Comparison of ENCODE assay signal across 18 mouse cellular contexts in the genomic region with DNA sequence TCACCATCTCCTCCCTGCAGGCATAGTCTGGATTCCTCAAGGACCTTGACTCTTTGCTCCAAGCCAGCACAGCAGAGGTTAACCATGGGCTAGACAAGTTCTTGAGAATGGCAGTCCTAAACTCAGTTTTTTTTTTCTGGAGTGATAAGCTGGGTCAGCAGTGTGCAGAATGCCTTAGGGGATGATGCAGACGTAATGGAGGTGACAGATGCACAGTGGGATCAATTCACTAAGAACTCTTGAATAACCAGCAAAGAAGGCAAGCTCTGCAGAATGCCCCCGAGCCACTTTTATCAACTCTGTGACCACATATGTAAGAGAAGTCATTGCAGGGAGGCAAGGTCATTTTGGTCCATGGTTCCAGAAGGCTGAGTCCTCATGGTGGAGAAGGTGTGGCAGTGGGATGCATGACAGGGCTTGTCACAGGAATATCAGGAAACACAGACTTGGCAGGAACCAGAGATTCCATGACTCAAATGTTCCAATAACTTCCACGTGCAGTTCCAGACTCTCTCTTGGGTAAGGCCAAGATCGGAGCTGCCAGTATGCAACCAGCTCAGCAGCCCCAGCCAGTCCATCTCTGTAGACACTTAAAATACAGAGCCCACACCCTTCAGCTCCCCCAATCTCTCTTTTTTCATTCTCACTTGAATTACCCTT.
DNase-seq lines count a peak whose midpoint lies in the region; ATAC-seq and TF ChIP-seq lines count a peak whose summit lies in the region.
"Had no signal": no experiment of that assay in that cellular context is flagged by ENCODE, and none has a peak within 500 bp of the region (broad histone marks: within the 10 kb centered on the region; RNA-seq: fewer than 3 reads in every experiment).

No protein-coding gene starts in this region.

- no peak overlapping the region for H3K4me3 ChIP-seq in heart, embryonic 10.5 days
- H3K4me3 ChIP-seq in stomach, postnatal 0 days (ENCODE audit: low read depth, low read length), result no peak overlapping the region
- no peak overlapping the region for H3K4me3 ChIP-seq in hindbrain, embryonic 13.5 days
- H3K4me3 ChIP-seq: embryonic facial prominence, embryonic 12.5 days; limb, embryonic 13.5 days; megakaryocyte, embryonic 14.5 days; midbrain, embryonic 15.5 days had no signal

- peak; percentile 93 for TF ChIP-seq EP300 in stomach, postnatal 0 days (optimal IDR thresholded peaks at IDR 0.05)

- intact Hi-C loops in heart, postnatal 14 days (cut with DNase I), result no loop called here

- peak; percentile 21; the same call in 1 of the 2 replicates for ATAC-seq in stomach, postnatal 0 days (ENCODE audit: low FRiP score, low TSS enrichment)
- no peak for ATAC-seq in hindbrain, embryonic 13.5 days (ENCODE audit: low FRiP score)
- ATAC-seq: midbrain, embryonic 15.5 days had no signal

- H3K9ac ChIP-seq in stomach, postnatal 0 days (ENCODE audit: low read length), result no peak overlapping the region
- H3K9ac ChIP-seq in hindbrain, embryonic 13.5 days, result no peak overlapping the region
- H3K9ac ChIP-seq: embryonic facial prominence, embryonic 12.5 days; limb, embryonic 13.5 days; midbrain, embryonic 15.5 days had no signal

- H3K4me2 ChIP-seq in stomach, postnatal 0 days (replicated peaks; ENCODE audit: low read depth), result no peak overlapping the region
- H3K4me2 ChIP-seq in hindbrain, embryonic 13.5 days, result no peak overlapping the region
- H3K4me2 ChIP-seq: embryonic facial prominence, embryonic 12.5 days; limb, embryonic 13.5 days; midbrain, embryonic 15.5 days had no signal

- H3K27me3 ChIP-seq in heart, embryonic 10.5 days (ENCODE audit: insufficient read depth, poor library complexity, severe bottlenecking), result no peaks in the 10 kb centered on the region
- H3K27me3 ChIP-seq in stomach, postnatal 0 days (ENCODE audit: control insufficient read depth, insufficient read depth, low read length), result no peaks in the 10 kb centered on the region
- no peaks in the 10 kb centered on the region for H3K27me3 ChIP-seq in hindbrain, embryonic 13.5 days
- H3K27me3 ChIP-seq: embryonic facial prominence, embryonic 12.5 days; limb, embryonic 13.5 days; megakaryocyte, embryonic 14.5 days; midbrain, embryonic 15.5 days had no signal

- H3K36me3 ChIP-seq in heart, embryonic 10.5 days, result no peaks in the 10 kb centered on the region
- H3K36me3 ChIP-seq in stomach, postnatal 0 days (ENCODE audit: control insufficient read depth, insufficient read depth, low read length), result no peaks in the 10 kb centered on the region
- no peaks in the 10 kb centered on the region for H3K36me3 ChIP-seq in hindbrain, embryonic 13.5 days
- H3K36me3 ChIP-seq: embryonic facial prominence, embryonic 12.5 days; limb, embryonic 13.5 days; midbrain, embryonic 15.5 days had no signal

- 51% methylated on average over 4 of the region's 4 CpGs for WGBS in heart, embryonic 10.5 days
- 54% methylated on average over 4 of the region's 4 CpGs for whole genome bisulfite sequencing in stomach, postnatal 0 days
- 74% methylated on average over 4 of the region's 4 CpGs for WGBS in hindbrain, embryonic 13.5 days

- no peaks in the 10 kb centered on the region for H3K9me3 ChIP-seq in heart, embryonic 10.5 days
- no peaks in the 10 kb centered on the region for H3K9me3 ChIP-seq in stomach, postnatal 0 days (ENCODE audit: control insufficient read depth, low read length)
- H3K9me3 ChIP-seq in hindbrain, embryonic 13.5 days, result no peaks in the 10 kb centered on the region
- H3K9me3 ChIP-seq: embryonic facial prominence, embryonic 12.5 days; limb, embryonic 13.5 days; midbrain, embryonic 15.5 days had no signal

- H3K4me1 ChIP-seq in heart, embryonic 10.5 days, result no peaks in the 10 kb centered on the region
- no peaks in the 10 kb centered on the region; the same call in 1 of the 2 replicates for H3K4me1 ChIP-seq in stomach, postnatal 0 days (replicated peaks; ENCODE audit: control insufficient read depth, insufficient read depth)
- 0 out of 2 replicates have a peak, but pooled peaks cover 11% of the 10 kb centered on the region for H3K4me1 ChIP-seq in hindbrain, embryonic 13.5 days (replicated peaks)
- H3K4me1 ChIP-seq: megakaryocyte, embryonic 14.5 days; midbrain, embryonic 15.5 days had no signal

- TF ChIP-seq CTCF in stomach, postnatal 0 days (IDR thresholded peaks at IDR 0.05; ENCODE audit: low read depth), result no peak

- peak; percentile 59 to 74 for DNase-seq in heart, adult 18-20 months
- DNase-seq in heart, embryonic 10.5 days (ENCODE audit: low spot score), result no peak
- peak; percentile 40 to 66 for DNase-seq in heart, adult 9 months (ENCODE audit: low spot score in 2 of 2)
- DNase-seq in heart, postnatal 14 days, result peak; percentile 9 to 15
- DNase-seq in stomach, postnatal 0 days (ENCODE audit: low spot score), result no peak
- no peak for DNase-seq in embryo, embryonic 9.5 days (ENCODE audit: extremely low spot score)
- DNase-seq: cerebellum, adult 11-12 months; cerebellum, postnatal 36 days; kidney, adult 9 months; kidney, postnatal 36 days; layer of hippocampus, adult 9-11 months; lung, postnatal 10 days; thymus, adult 2 months had no signal

- H3K27ac ChIP-seq in heart, embryonic 10.5 days, result no peak overlapping the region
- H3K27ac ChIP-seq in stomach, postnatal 0 days (replicated peaks), result peak overlapping the region; percentile 67
- H3K27ac ChIP-seq in hindbrain, embryonic 13.5 days, result no peak overlapping the region
- H3K27ac ChIP-seq: embryonic facial prominence, embryonic 12.5 days; limb, embryonic 13.5 days; midbrain, embryonic 15.5 days had no signal

Comparison
In these comparisons a context has a peak if more than half of its experiments do, and no peak if none do; other contexts are left out.
1. DNase-seq: peak in heart, adult 18-20 months (2 of 2), heart, adult 9 months (2 of 2) and heart, postnatal 14 days (2 of 2); none in heart, embryonic 10.5 days (single experiment), stomach, postnatal 0 days (single experiment) and embryo, embryonic 9.5 days (single experiment).